Mouse (Mus musculus) myocyte (in vitro differentiated cells): Measurements from ENCODE around the gene Ppp2r2c.

ENCODE experiments used
- CEBPB ChIP-seq: IDR thresholded peaks from 2 replicates; pipeline ENCODE4 v1.6.1; 2011; ENCODE audit warnings: mild to moderate bottlenecking, moderate library complexity; ENCODE audit not compliant: poor library complexity, insufficient read depth, severe bottlenecking
- E2F4 ChIP-seq: IDR thresholded peaks from one replicate; pipeline ENCODE4 v1.6.1; 2011; ENCODE audit warnings: mild to moderate bottlenecking, control low read depth, moderate library complexity; ENCODE audit not compliant: insufficient read depth
- MAX ChIP-seq: IDR thresholded peaks from one replicate; pipeline ENCODE4 v1.6.1; 2011; ENCODE audit warnings: low read depth, mild to moderate bottlenecking, control low read depth
- MYOD1 ChIP-seq, 3 experiments: IDR thresholded peaks; one replicate each; pipeline ENCODE4 v1.6.1; 2011; ENCODE audit warnings: control low read depth in 2 of 3, low read depth in 2 of 3, mild to moderate bottlenecking in 2 of 3, moderate library complexity in 1 of 3; ENCODE audit not compliant: insufficient read length in 2 of 3, control insufficient read depth in 1 of 3
- MYOG ChIP-seq, 3 experiments: IDR thresholded peaks; one replicate each; pipeline ENCODE4 v1.6.1; 2011; ENCODE audit warnings: control low read depth in 2 of 3, low read depth in 2 of 3, mild to moderate bottlenecking in 2 of 3; ENCODE audit not compliant: insufficient read length in 2 of 3, control insufficient read depth in 1 of 3, insufficient read depth in 1 of 3
- POLR2A ChIP-seq: IDR thresholded peaks from one replicate; pipeline ENCODE4 v1.6.1; 2011; ENCODE audit warnings: low read depth, mild to moderate bottlenecking, control low read depth, moderate library complexity; ENCODE audit not compliant: insufficient read length
- POLR2AphosphoS2 ChIP-seq: IDR thresholded peaks from one replicate; pipeline ENCODE4 v1.6.1; 2011; ENCODE audit warnings: low read depth, control low read depth; ENCODE audit not compliant: insufficient read length
- SRF ChIP-seq: IDR thresholded peaks from one replicate; pipeline ENCODE4 v1.6.1; 2011; ENCODE audit warnings: low read depth; ENCODE audit not compliant: control insufficient read depth, insufficient read length
- TCF12 ChIP-seq: IDR thresholded peaks from one replicate; pipeline ENCODE4 v1.6.1; 2011; ENCODE audit warnings: mild to moderate bottlenecking, control low read depth; ENCODE audit not compliant: poor library complexity, insufficient read depth, severe bottlenecking
- TCF3 ChIP-seq: IDR thresholded peaks from one replicate; pipeline ENCODE4 v1.6.1; 2011; ENCODE audit warnings: low read depth, control low read depth; ENCODE audit not compliant: insufficient read length
- USF1 ChIP-seq: IDR thresholded peaks from one replicate; pipeline ENCODE4 v1.6.1; 2011; ENCODE audit warnings: low read depth, mild to moderate bottlenecking, control low read depth, moderate library complexity

GRCm38 (mm10) chr5:36856529-36856928 is 11.8 kb upstream of the Ppp2r2c start:
- TF ChIP-seq MYOD1 (IDR thresholded peaks at IDR 0.05; ENCODE audit: control insufficient read depth in 1 of 3, insufficient read length in 2 of 3, low read depth in 2 of 3) (no peak), POLR2AphosphoS2 (no peak), CEBPB (no peak), POLR2A (no peak), E2F4 (no peak), MYOG (IDR thresholded peaks at IDR 0.05; ENCODE audit: control insufficient read depth in 1 of 3, insufficient read depth in 1 of 3, insufficient read length in 2 of 3, low read depth in 2 of 3) (no peak), TCF3 (no peak), SRF (no peak), TCF12 (no peak), USF1 (no peak), MAX (no peak)
